23 mouse cellular contexts compared by ENCODE assay signal in the genomic region with DNA sequence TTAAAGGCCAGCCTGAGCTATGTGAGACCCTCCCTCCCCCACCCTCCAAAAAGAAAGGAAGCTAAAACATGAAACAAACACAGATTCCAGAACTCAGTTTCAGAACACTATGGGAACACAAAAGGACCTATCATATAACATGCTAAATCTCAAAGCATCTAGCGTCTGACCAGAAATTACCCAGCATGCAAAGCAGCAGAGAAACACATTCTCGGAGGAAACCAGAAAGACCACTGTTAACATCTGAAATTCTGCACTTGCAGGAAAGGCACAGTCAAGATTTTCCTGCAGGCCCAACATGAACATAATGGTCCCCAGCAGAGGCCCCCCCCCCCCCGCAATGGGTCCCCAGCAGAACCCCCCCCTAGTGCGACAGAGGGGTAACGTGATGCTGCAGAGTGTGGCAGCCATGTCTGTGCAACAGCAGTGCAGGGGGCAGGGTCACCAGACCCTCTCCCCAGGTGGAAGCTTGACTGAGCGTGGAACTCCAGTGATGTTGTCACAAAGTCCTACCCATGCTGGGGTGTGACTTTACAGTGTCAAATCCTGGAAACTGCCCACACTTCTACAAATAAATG. TPM values are rescaled to one million over a fixed set of nuclear protein-coding genes. Genes with fewer than 3 reads are reported as not detected.
DNase-seq lines count a peak whose midpoint lies in the region; ATAC-seq and TF ChIP-seq lines count a peak whose summit lies in the region.
"Had no signal": no experiment of that assay in that cellular context is flagged by ENCODE, and none has a peak within 500 bp of the region (broad histone marks: within the 10 kb centered on the region; RNA-seq: fewer than 3 reads in every experiment).

No protein-coding gene starts in this region.

- no peaks in the 10 kb centered on the region for H3K27me3 ChIP-seq in heart, embryonic 13.5 days (replicated peaks)
- no peaks in the 10 kb centered on the region for H3K27me3 ChIP-seq in thymus, adult 2 months (ENCODE audit: control insufficient read depth, insufficient read depth, low read length)
- H3K27me3 ChIP-seq in embryonic facial prominence, embryonic 14.5 days (replicated peaks; ENCODE audit: control insufficient read depth, insufficient read depth, low read length), result no peaks in the 10 kb centered on the region
- H3K27me3 ChIP-seq: forebrain, embryonic 15.5 days; hindbrain, embryonic 15.5 days had no signal

- H3K9me3 ChIP-seq in heart, embryonic 13.5 days, result no peaks in the 10 kb centered on the region
- no peaks in the 10 kb centered on the region for H3K9me3 ChIP-seq in embryonic facial prominence, embryonic 14.5 days (ENCODE audit: control insufficient read depth, low read length)
- H3K9me3 ChIP-seq: forebrain, embryonic 15.5 days; hindbrain, embryonic 15.5 days; midbrain, embryonic 12.5 days had no signal

- H3K9ac ChIP-seq in heart, embryonic 13.5 days, result peak overlapping the region; percentile 58
- no peak overlapping the region for H3K9ac ChIP-seq in embryonic facial prominence, embryonic 14.5 days (ENCODE audit: low read depth, low read length)
- H3K9ac ChIP-seq: forebrain, embryonic 15.5 days; hindbrain, embryonic 15.5 days; lung, embryonic 14.5 days; midbrain, embryonic 12.5 days had no signal

- TF ChIP-seq CTCF in thymus, adult 2 months (IDR thresholded peaks at IDR 0.05; ENCODE audit: borderline replicate concordance, control insufficient read depth, extremely low read depth, insufficient read depth, low read length, poor library complexity), result no peak

- DNase-seq in heart, adult 8-10 months (ENCODE audit: low spot score), result no peak
- DNase-seq in thymus, adult 2 months, result no peak
- no peak for DNase-seq in thymus, postnatal 4 days
- DNase-seq in embryonic facial prominence, embryonic 14.5 days (ENCODE audit: low spot score), result no peak
- peak; percentile 56 for DNase-seq in naive thymus-derived CD4-positive, alpha-beta T cell, adult 2 months (ENCODE audit: low read depth)
- no peak for DNase-seq in cerebellum, adult 9-11 months
- no peak for DNase-seq in B cell, adult 2 months
- DNase-seq: adrenal gland, adult 2 months; cerebellum, postnatal 14 days; embryo, embryonic 11 days; kidney, postnatal 14 days; layer of hippocampus, adult 9-11 months; lung, embryonic 14.5 days; retina, postnatal 1 day; right cerebral cortex, postnatal 4 days had no signal

- H3K27ac ChIP-seq in heart, embryonic 13.5 days (replicated peaks), result peak overlapping the region; percentile 96
- H3K27ac ChIP-seq in thymus, adult 2 months (ENCODE audit: control insufficient read depth, insufficient read depth, low read length), result peak overlapping the region; percentile 99
- no peak overlapping the region for H3K27ac ChIP-seq in embryonic facial prominence, embryonic 14.5 days (replicated peaks; ENCODE audit: low read depth, low read length)
- H3K27ac ChIP-seq: forebrain, embryonic 15.5 days; hindbrain, embryonic 15.5 days; midbrain, embryonic 12.5 days had no signal

- H3K4me1 ChIP-seq in heart, embryonic 13.5 days, result peaks cover 95% of the 10 kb centered on the region
- H3K4me1 ChIP-seq in thymus, adult 2 months (replicated peaks; ENCODE audit: control insufficient read depth, insufficient read depth, low read length), result peaks cover 84% of the 10 kb centered on the region
- H3K4me1 ChIP-seq in embryonic facial prominence, embryonic 14.5 days (ENCODE audit: control insufficient read depth, insufficient read depth, low read length), result peaks cover 4% of the 10 kb centered on the region; the same call in 1 of the 2 replicates
- H3K4me1 ChIP-seq: forebrain, embryonic 15.5 days had no signal

- no peak overlapping the region for H3K4me3 ChIP-seq in heart, embryonic 13.5 days
- no peak overlapping the region for H3K4me3 ChIP-seq in thymus, adult 2 months (ENCODE audit: control insufficient read depth, insufficient read depth, low read length)
- H3K4me3 ChIP-seq in embryonic facial prominence, embryonic 14.5 days (ENCODE audit: low read depth, low read length), result no peak overlapping the region
- H3K4me3 ChIP-seq: erythroblast, embryonic 14.5 days; forebrain, embryonic 15.5 days; hindbrain, embryonic 15.5 days; midbrain, embryonic 12.5 days; myocyte had no signal

- TF ChIP-seq POLR2A in thymus, adult 2 months (IDR thresholded peaks at IDR 0.05; ENCODE audit: control insufficient read depth, extremely low read depth, insufficient read depth, low read length, poor library complexity), result no peak

- H3K4me2 ChIP-seq in heart, embryonic 13.5 days, result no peak overlapping the region
- H3K4me2 ChIP-seq in embryonic facial prominence, embryonic 14.5 days (ENCODE audit: low read depth, low read length), result peak overlapping the region; percentile 20; the same call in 1 of the 2 replicates
- H3K4me2 ChIP-seq: forebrain, embryonic 15.5 days; hindbrain, embryonic 15.5 days; lung, embryonic 14.5 days; midbrain, embryonic 12.5 days had no signal

- ATAC-seq in heart, embryonic 13.5 days (ENCODE audit: extremely low read depth, insufficient number of reproducible peaks, low FRiP score, low TSS enrichment), result no peak
- ATAC-seq in embryonic facial prominence, embryonic 14.5 days (ENCODE audit: low read depth), result no peak
- ATAC-seq: forebrain, embryonic 15.5 days; intestine, postnatal 0 days had no signal

- WGBS in heart, embryonic 13.5 days, result 68% methylated on average over 6 of the region's 6 CpGs
- 14% methylated on average over 6 of the region's 6 CpGs for WGBS in thymus, adult 2 months
- 39% methylated on average over 6 of the region's 6 CpGs for WGBS in embryonic facial prominence, embryonic 14.5 days

- no peaks in the 10 kb centered on the region for H3K36me3 ChIP-seq in heart, embryonic 13.5 days
- H3K36me3 ChIP-seq in thymus, adult 2 months (ENCODE audit: control insufficient read depth, insufficient read depth, low read length), result peaks cover 8% of the 10 kb centered on the region
- H3K36me3 ChIP-seq in embryonic facial prominence, embryonic 14.5 days (ENCODE audit: control insufficient read depth, insufficient read depth, low read length), result no peaks in the 10 kb centered on the region
- H3K36me3 ChIP-seq: forebrain, embryonic 15.5 days; hindbrain, embryonic 15.5 days; midbrain, embryonic 12.5 days had no signal

RNA-seq across cellular contexts. Expression of gene Fam78a, which starts 24.3 kb away (rescaled TPM):
- polyA plus RNA-seq in heart, embryonic 13.5 days (2015; fragmentation: Nextera tagmentation; extraction: Ambion mirVana), result 29.3 and 32.8 TPM in 2 replicates
- total RNA-seq in heart, adult 8-10 months (2022), result 10 to 100 TPM; 12.7 to 26.1 (median 16.3) TPM
- polyA plus RNA-seq in thymus, adult 2 months (2012; rRNA removed), result 189 and 210 TPM in 2 replicates
- 8.2 and 8.9 TPM in 2 replicates for polyA plus RNA-seq in embryonic facial prominence, embryonic 14.5 days (2014; fragmentation: Nextera tagmentation; extraction: Ambion mirVana)

RNA-seq across cellular contexts. Expression of gene Plpp7, which starts 35.0 kb away (rescaled TPM):
- polyA plus RNA-seq in heart, embryonic 13.5 days (2015; fragmentation: Nextera tagmentation; extraction: Ambion mirVana), result 13.9 and 14.2 TPM in 2 replicates
- 10 to 100 TPM; 34.7 to 48.9 (median 42.6) TPM for total RNA-seq in heart, adult 8-10 months (2022)
- 2.9 and 7.7 TPM in 2 replicates for polyA plus RNA-seq in thymus, adult 2 months (2012; rRNA removed)
- 11.7 and 13.0 TPM in 2 replicates for polyA plus RNA-seq in embryonic facial prominence, embryonic 14.5 days (2014; fragmentation: Nextera tagmentation; extraction: Ambion mirVana)
- total RNA-seq: neutrophil, adult 5-6 weeks had no signal
